Mouse (Mus musculus) cerebellum, postnatal 25 days (tissue): Measurements from ENCODE around the gene Nxpe3.
"Not testable (repeated sequence)": the region's sequence is repeated elsewhere in the genome, so short reads cannot be mapped to it uniquely, and the experiment has no call there.

Experiments used
- DNase-seq, 2 experiments: peaks; one replicate each; pipeline ENCODE4 v3.0.0; 2021; ENCODE audit warnings: mixed read lengths in 2 of 2

Gene Nxpe3

GRCm38 (mm10) chr16:55890346-55891136, 4.5 kb downstream of the Nxpe3 start:
- no peak for DNase-seq

DNA sequence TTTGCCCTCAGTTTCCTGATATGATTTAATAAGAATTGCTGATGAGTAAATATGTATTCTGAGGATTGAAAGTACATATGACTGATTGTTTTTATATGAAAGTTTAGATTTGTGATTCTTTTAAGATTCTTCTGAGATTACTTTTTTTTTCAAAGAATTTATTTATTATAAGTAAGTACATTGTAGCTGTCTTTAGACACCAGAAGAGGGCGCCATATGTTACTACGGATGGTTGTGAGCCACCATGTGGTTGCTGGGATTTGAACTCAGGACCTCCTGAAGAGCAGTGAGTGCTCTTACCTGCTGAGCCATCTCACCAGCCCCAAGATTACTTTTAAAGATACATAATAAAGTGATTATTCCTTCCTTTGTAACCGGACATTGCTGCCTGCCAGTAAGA, 5.6 kb downstream of the Nxpe3 start:
- DNase-seq = no peak

- DNase-seq = no peak
Observed at GRCm38 (mm10) chr16:55888584-55888960, 6.5 kb downstream of the Nxpe3 start.

GRCm38 (mm10) chr16:55887814-55888583, 7.1 kb downstream of the Nxpe3 start:
- DNase-seq = no peak

GRCm38 (mm10) chr16:55884246-55884645, 10.8 kb downstream of the Nxpe3 start:
- DNase-seq = no peak

- DNase-seq = no peak
Observed at GRCm38 (mm10) chr16:55876025-55876424, 19.1 kb downstream of the Nxpe3 start.

GRCm38 (mm10) chr16:55863832-55864231, 31.3 kb downstream of the Nxpe3 start:
- no peak for DNase-seq

DNA sequence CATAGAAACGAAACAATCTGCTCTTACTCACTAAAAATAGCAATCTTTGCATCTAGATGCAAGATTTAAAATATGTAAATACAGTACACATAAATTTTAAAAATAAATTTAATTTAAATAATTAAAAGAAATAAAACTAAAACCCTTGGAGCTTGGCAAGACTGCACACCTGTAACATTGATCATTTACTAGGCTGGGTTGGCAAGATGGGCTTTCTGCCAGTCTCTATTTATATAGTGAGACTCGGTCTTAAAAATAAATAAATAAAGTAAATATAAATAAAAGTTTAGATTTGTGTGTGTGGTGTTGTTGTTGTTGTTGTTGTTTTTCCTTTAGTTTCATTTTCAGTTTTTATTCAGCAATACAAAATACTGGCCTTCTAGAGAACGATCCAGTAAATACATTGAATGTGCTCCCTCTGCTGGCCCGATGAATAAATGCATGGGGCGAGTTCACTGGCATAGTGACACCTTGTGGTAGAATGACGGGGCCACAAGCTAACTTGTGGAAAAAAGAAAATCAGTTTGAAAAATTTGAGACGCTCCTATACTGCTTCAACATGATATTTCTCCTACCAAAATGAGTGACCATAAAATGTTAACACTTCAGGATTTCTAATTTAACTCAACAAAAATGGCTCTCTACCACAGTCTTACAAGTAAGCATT, 31.8 kb downstream of the Nxpe3 start:
- DNase-seq = peak; percentile 65 to 83

GRCm38 (mm10) chr16:55861104-55861503, 34.0 kb downstream of the Nxpe3 start:
- DNase-seq = no peak

DNA sequence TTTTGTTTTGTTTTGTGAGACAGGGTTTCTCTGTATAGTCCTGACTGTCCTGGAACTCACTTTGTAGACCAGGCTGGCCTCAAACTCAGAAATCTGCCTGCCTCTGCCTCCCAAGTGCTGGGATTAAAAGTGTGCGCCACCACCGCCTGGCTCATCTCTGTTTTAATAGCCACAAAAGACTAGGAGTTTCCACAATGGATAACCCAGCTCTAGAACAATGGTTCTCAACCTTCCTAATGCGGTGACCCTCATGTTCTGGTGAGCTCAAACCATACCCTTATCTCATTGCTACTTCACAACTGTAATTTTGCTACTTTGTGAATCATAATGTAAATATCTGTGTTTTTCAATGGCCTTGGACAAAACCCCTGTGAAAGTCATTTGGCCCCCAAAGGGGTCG, 35.7 kb downstream of the Nxpe3 start:
- DNase-seq = not testable (repeated sequence)

GRCm38 (mm10) chr16:55858465-55858864, 36.6 kb downstream of the Nxpe3 start:
- peak; percentile 62 to 79 for DNase-seq

DNA sequence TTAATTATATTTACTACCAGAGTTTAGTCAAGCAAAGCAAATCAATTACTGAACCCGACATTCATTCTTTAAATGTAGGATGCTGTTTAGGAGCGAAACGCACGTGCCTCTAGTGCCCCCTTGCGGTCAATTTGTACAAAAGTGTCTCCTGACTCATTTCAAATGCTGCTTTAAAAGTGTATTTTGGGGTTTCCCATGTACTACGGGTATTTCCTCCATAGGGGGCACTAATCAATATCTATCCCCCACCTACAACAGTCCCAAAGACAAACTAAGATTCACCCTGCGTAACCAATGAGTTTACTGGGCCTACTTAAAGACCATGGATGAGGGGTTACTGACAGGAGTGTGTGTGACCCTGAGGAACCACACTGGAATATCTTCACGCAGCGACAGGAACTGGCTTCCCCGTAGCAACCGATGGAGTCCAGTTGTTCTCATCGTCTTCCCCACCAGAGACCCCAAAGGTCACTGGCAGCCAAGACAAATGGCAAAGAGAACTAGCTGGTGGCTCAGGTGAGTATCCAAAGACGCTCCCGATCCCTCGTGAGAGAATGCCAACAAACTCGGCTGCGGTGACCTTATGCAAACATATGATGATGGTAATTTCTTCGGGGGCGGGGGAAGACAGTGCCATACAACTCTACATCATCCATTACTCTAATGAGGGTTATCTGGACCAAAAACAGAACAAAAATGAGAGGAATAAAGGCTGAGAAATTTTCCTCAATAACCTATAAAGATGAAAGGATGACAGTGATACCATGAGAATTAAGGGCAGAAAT, 42.0 kb downstream of the Nxpe3 start:
- peak; percentile 70 to 88 for DNase-seq

- DNase-seq = no peak
Observed at GRCm38 (mm10) chr16:55852515-55852914, 42.6 kb downstream of the Nxpe3 start.

GRCm38 (mm10) chr16:55850485-55850884, 44.6 kb downstream of the Nxpe3 start:
- no peak for DNase-seq

- no peak for DNase-seq
Observed at GRCm38 (mm10) chr16:55847679-55848078, 47.4 kb downstream of the Nxpe3 start.

- DNase-seq = no peak
Observed at GRCm38 (mm10) chr16:55844847-55845246, 50.2 kb downstream of the Nxpe3 start.

GRCm38 (mm10) chr16:55843919-55844318, 51.2 kb downstream of the Nxpe3 start:
- DNase-seq = no peak

- no peak for DNase-seq
Observed at GRCm38 (mm10) chr16:55843134-55843533, 52.0 kb downstream of the Nxpe3 start.

- no peak for DNase-seq
Observed at GRCm38 (mm10) chr16:55841506-55841905, 53.6 kb downstream of the Nxpe3 start.

DNA sequence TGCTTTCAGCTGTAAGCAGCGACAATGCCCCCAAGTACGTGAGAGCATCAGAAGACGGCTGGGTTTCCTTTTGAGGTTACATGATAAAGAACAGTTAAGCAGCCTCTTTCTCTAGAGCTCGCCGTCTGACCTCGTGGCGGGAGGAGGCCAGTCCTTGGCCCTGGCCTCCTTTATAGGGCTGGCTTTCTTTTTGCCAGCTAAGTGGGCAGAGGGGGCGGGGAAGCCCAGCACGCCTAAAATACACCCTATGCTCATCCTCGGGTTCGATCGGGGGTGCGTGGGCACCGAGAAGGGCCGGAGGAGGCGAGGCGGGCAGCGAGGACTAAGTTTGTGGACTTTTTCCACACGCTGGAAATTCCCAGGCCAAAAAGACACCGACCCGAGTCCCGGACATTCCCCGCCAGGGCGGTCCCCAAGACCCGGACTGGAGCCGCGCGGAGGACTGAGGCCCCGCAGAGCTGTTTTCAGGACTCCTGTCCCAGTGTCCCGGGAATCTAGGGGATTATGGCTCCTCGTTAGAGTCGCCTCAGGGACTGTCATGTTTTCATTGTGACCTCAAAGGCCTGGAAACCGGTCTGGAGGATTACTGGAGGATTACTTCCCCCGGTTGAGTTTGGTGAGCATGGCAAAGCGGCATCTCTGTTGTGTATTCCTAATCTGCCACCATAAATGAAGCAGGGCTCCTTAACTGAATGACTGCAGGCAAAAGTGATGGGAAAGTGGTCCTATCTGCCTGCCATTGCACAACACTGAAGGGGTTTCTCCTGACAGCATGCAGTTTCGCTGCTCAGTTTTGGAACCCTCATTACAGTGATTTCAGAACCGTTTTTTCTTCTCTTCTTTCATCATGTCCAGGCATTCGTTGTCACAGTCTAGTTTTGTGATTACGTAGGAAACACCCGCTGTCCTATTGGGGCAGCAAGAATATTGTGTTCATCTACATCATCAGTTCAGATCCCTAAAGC, 56.3 kb downstream of the Nxpe3 start, which contains the start of gene Nfkbiz:
Gene Nfkbiz (minus strand): TSS at position 390 of the 965 bp plus-strand sequence.
- DNase-seq = peak; percentile 93

DNA sequence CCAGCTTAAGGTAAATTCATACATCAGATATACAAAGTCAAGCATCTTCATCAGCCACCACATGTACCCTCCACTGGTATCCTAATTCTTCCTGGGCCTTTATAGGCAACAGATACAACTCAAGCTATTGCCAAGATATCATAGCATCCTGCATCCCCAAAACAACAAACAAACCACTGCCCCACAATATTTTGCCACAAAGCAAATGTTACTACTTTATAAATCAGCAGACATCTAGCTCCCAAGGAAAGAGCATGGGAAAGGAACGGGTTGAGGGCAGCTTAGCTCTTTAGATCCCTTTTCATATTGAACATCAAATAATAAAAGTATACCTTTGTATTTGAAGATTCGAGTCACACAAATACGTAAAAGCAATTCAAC, 57.0 kb downstream of the Nxpe3 start:
- DNase-seq = no peak
